Mouse (Mus musculus) effector memory CD4-positive, alpha-beta T cell, adult 7 months (primary cell): ENCODE measurements around the gene Gm21244. TPM values are rescaled to one million over a fixed set of nuclear protein-coding genes. Genes with fewer than 3 reads are reported as not detected.

ENCODE experiments used
- polyA plus RNA-seq: library from polyadenylated mRNA; unstranded; fragments of 100-300 nt; shearing (Covaris generic); gene quantifications from one replicate; pipeline ENCODE4 v1.2.1, GENCODE M21; 2017

The Gm21244 gene
- not detected for polyA plus RNA-seq

DNA sequence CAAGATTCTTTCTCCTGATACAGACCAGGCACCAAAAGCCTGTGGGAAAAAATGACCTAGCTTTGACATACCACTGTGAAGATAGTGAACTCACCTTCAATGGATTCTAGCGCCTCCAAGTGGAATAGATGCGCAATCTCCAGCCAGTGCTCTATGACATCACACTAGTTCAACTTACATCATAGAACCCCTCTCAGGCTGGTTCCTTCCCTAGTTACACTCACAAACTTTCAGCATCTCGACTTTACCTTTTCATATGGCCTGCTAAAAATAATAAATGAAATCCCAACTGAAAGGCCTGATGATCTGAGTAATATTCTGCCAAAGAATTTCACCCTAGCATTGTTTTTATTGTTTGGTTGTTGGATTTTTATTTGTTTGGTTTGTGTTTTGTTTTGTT is at the start of gene Gm21244:
TSS of gene Gm21244 (minus strand) at position 101 of the 400 bp plus-strand sequence.

Other genes starting within 250 kb of the Gm21244 start
- gene Gm28998, start 84.5 kb upstream of the Gm21244 start, polyA plus RNA-seq: not detected
- not detected for gene Gm21788, start 235.7 kb upstream of the Gm21244 start, polyA plus RNA-seq